ENCODE assay signal across 8 mouse cellular contexts in genomic region chr5:124078794-124079416, GRCm38 (mm10). TPM values are rescaled to one million over a fixed set of nuclear protein-coding genes. Genes with fewer than 3 reads are reported as not detected.
A peak's percentile ranks its signal among the peaks of the same experiment; 100 is the strongest.
DNase-seq lines count a peak whose midpoint lies in the region; ATAC-seq lines count a peak whose summit lies in the region.
"Had no signal": no experiment of that assay in that cellular context is flagged by ENCODE, and none has a peak within 500 bp of the region (broad histone marks: within the 10 kb centered on the region; RNA-seq: fewer than 3 reads in every experiment).

No protein-coding gene starts in this region.

- no peak overlapping the region for H3K4me3 ChIP-seq in forebrain, embryonic 15.5 days

- peaks cover 38% of the 10 kb centered on the region for H3K4me1 ChIP-seq in forebrain, embryonic 15.5 days

- H3K27ac ChIP-seq in forebrain, embryonic 15.5 days (replicated peaks): peak overlapping the region; percentile 90
- H3K27ac ChIP-seq: macrophage had no signal

- H3K9me3 ChIP-seq in forebrain, embryonic 15.5 days: no peaks in the 10 kb centered on the region

- DNase-seq in 3134 (ENCODE audit: extremely low read depth, insufficient read length, low spot score) (peak; percentile 72), NIH3T3 (ENCODE audit: low read depth) (peak; percentile 58)
- DNase-seq in layer of hippocampus, postnatal 14 days (ENCODE audit: low spot score in 2 of 2): peak; percentile 77 to 90
- peak; percentile 38 to 62 for DNase-seq in natural killer cell, adult 2 months (ENCODE audit: low spot score in 2 of 2)
- DNase-seq in embryo, embryonic 9.5 days (ENCODE audit: extremely low spot score): no peak
- DNase-seq in embryo, embryonic 10 days (ENCODE audit: low spot score): no peak

- WGBS in forebrain, embryonic 15.5 days: 35% methylated on average over 9 of the region's 9 CpGs

- peak; percentile 88 for ATAC-seq in forebrain, embryonic 15.5 days (replicated peaks)

- H3K36me3 ChIP-seq in forebrain, embryonic 15.5 days: no peaks in the 10 kb centered on the region

- peak overlapping the region; percentile 30 for H3K4me2 ChIP-seq in forebrain, embryonic 15.5 days (replicated peaks)

- H3K9ac ChIP-seq in forebrain, embryonic 15.5 days (replicated peaks): peak overlapping the region; percentile 19; the same call in 1 of the 2 replicates

- H3K27me3 ChIP-seq in forebrain, embryonic 15.5 days: no peaks in the 10 kb centered on the region

RNA-seq across cellular contexts. Expression of gene Abcb9, which starts 16.7 kb away (rescaled TPM):
- 10.9 TPM in 2 replicates for polyA plus RNA-seq in forebrain, embryonic 15.5 days (2015; fragmentation: Nextera tagmentation; extraction: Ambion mirVana)
- 10 to 100 TPM; 29.3 to 33.3 TPM for total RNA-seq in layer of hippocampus, postnatal 14 days (2021)

RNA-seq across cellular contexts. Expression of gene Ogfod2, which starts 33.2 kb away (rescaled TPM):
- 34.7 and 35.0 TPM in 2 replicates for polyA plus RNA-seq in forebrain, embryonic 15.5 days (2015; fragmentation: Nextera tagmentation; extraction: Ambion mirVana)
- 10 to 100 TPM; 31.9 to 32.4 TPM for total RNA-seq in layer of hippocampus, postnatal 14 days (2021)

RNA-seq across cellular contexts. Expression of gene Arl6ip4, which starts 37.0 kb away (rescaled TPM):
- 72.7 and 75.5 TPM in 2 replicates for polyA plus RNA-seq in forebrain, embryonic 15.5 days (2015; fragmentation: Nextera tagmentation; extraction: Ambion mirVana)
- total RNA-seq in layer of hippocampus, postnatal 14 days (2021): 10 to 100 TPM; 47.3 to 49.0 TPM

RNA-seq across cellular contexts. Expression of gene Vps37b, which starts 46.8 kb away (rescaled TPM):
- 106 and 109 TPM in 2 replicates for polyA plus RNA-seq in forebrain, embryonic 15.5 days (2015; fragmentation: Nextera tagmentation; extraction: Ambion mirVana)
- 10 to 100 TPM; 35.9 to 41.0 TPM for total RNA-seq in layer of hippocampus, postnatal 14 days (2021)

Comparison
In these comparisons a context has a peak if more than half of its experiments do, and no peak if none do; other contexts are left out.
1. DNase-seq: peak in 3134 (single experiment), NIH3T3 (single experiment), layer of hippocampus, postnatal 14 days (2 of 2) and natural killer cell, adult 2 months (2 of 2); none in embryo, embryonic 9.5 days (single experiment) and embryo, embryonic 10 days (single experiment).